Mouse (Mus musculus) kidney, postnatal 36 days (tissue): ENCODE results near the gene Notch1.

Source experiments
- DNase-seq, 2 experiments: peaks; one replicate each; pipeline ENCODE4 v3.0.0; 2021 to 2022; ENCODE audit warnings: mixed read lengths in 2 of 2

Notch1 gene

GRCm38 (mm10) chr2:26444946-26445665, 71.4 kb downstream of the Notch1 start, which contains the start of gene Sec16a:
TSS of gene Sec16a (minus strand) at chr2:26445216.
- DNase-seq: peak; percentile 100

- DNase-seq: no peak
Measured at GRCm38 (mm10) chr2:26444368-26444767, 72.1 kb downstream of the Notch1 start.

- no peak for DNase-seq
Measured at GRCm38 (mm10) chr2:26443876-26444275, 72.6 kb downstream of the Notch1 start.

GRCm38 (mm10) chr2:26442843-26443242, 73.6 kb downstream of the Notch1 start:
- no peak for DNase-seq

- DNase-seq: no peak
Measured at GRCm38 (mm10) chr2:26441688-26442087, 74.8 kb downstream of the Notch1 start.

- DNase-seq: no peak
Measured at GRCm38 (mm10) chr2:26441261-26441660, 75.2 kb downstream of the Notch1 start.

GRCm38 (mm10) chr2:26439671-26440070, 76.8 kb downstream of the Notch1 start:
- no peak for DNase-seq

GRCm38 (mm10) chr2:26438373-26438772, 78.1 kb downstream of the Notch1 start:
- no peak for DNase-seq

GRCm38 (mm10) chr2:26437221-26437620, 79.2 kb downstream of the Notch1 start:
- DNase-seq: no peak

- DNase-seq: peak; percentile 74 to 79
Measured at GRCm38 (mm10) chr2:26434791-26435572, 81.5 kb downstream of the Notch1 start.

GRCm38 (mm10) chr2:26429851-26430250, 86.6 kb downstream of the Notch1 start:
- no peak for DNase-seq

GRCm38 (mm10) chr2:26424541-26424940, 91.9 kb downstream of the Notch1 start:
- DNase-seq: no peak

GRCm38 (mm10) chr2:26423086-26423485, 93.4 kb downstream of the Notch1 start:
- peak; percentile 63 to 79 for DNase-seq

- no peak for DNase-seq
Measured at GRCm38 (mm10) chr2:26421969-26422368, 94.5 kb downstream of the Notch1 start.

GRCm38 (mm10) chr2:26418120-26418519, 98.3 kb downstream of the Notch1 start:
- no peak for DNase-seq

- no peak for DNase-seq
Measured at GRCm38 (mm10) chr2:26417066-26417465, 99.4 kb downstream of the Notch1 start.

- peak; percentile 44 to 71 for DNase-seq
Measured at GRCm38 (mm10) chr2:26410931-26411411, 105.5 kb downstream of the Notch1 start.

- no peak for DNase-seq
Measured at GRCm38 (mm10) chr2:26410091-26410490, 106.4 kb downstream of the Notch1 start.

- DNase-seq: no peak
Measured at GRCm38 (mm10) chr2:26409362-26409761, 107.1 kb downstream of the Notch1 start.

GRCm38 (mm10) chr2:26408515-26409356, 107.7 kb downstream of the Notch1 start, which contains the start of gene Inpp5e:
TSS of gene Inpp5e (minus strand) at chr2:26409203.
- DNase-seq: peak; percentile 98 to 99
